Mouse (Mus musculus): ENCODE data around the gene Tcf7l2. TPM values are rescaled to one million over a fixed set of nuclear protein-coding genes. Genes with fewer than 3 reads are reported as not detected.
A peak's percentile ranks its signal among the peaks of the same experiment; 100 is the strongest.

Tcf7l2 gene
- total RNA-seq, 1 experiment: 3.0 TPM

GRCm38 (mm10) chr19:55784796-55785418, 43.3 kb downstream of the Tcf7l2 start:
- TF ChIP-seq ZNF384 (IDR thresholded peaks at IDR 0.05; ENCODE audit: low read depth, low read length) (no peak), CHD2 (IDR thresholded peaks at IDR 0.05; ENCODE audit: low read depth, low read length) (no peak), HCFC1 (IDR thresholded peaks at IDR 0.05; ENCODE audit: borderline replicate concordance, insufficient read depth, low read length) (no peak), ZC3H11A (IDR thresholded peaks at IDR 0.05; ENCODE audit: borderline replicate concordance, low read depth, low read length) (no peak)
- no peaks in the 10 kb centered on the region for H3K9me3 ChIP-seq (ENCODE audit: control insufficient read depth, insufficient read depth, low read depth, low read length)
- in situ Hi-C loops (cut with MboI; ENCODE audit: low sequenced_read_pairs in 2 of 2, unreplicated experiment in 2 of 2): no loop called here
- DNase-seq (ENCODE audit: low read depth, low spot score): no peak
- no peaks in the 10 kb centered on the region for H3K4me1 ChIP-seq (ENCODE audit: control insufficient read depth in 2 of 2, insufficient read depth in 2 of 2, low read length in 2 of 2, poor library complexity in 1 of 2)
- no peak overlapping the region for H3K27ac ChIP-seq (ENCODE audit: insufficient read depth, low read depth, low read length, poor library complexity, severe bottlenecking)
- no peak overlapping the region for H3K9ac ChIP-seq (ENCODE audit: insufficient read depth, low read depth, low read length, poor library complexity, severe bottlenecking)
- H3K4me3 ChIP-seq (ENCODE audit: insufficient read depth in 1 of 2, low read depth in 1 of 2, low read length in 2 of 2, poor library complexity in 1 of 2, severe bottlenecking in 1 of 2): 0 out of 4 replicates have a peak overlapping the region, but pooled peaks of 1 of the 2 experiments have one; percentile 20
- no peaks in the 10 kb centered on the region for H3K36me3 ChIP-seq (ENCODE audit: control insufficient read depth, insufficient read depth, low read length, poor library complexity, severe bottlenecking)

GRCm38 (mm10) chr19:55787420-55787819, 45.8 kb downstream of the Tcf7l2 start:
- Histone ChIP-seq H3K36me3 (ENCODE audit: control insufficient read depth, insufficient read depth, low read length, poor library complexity, severe bottlenecking) (no peaks in the 10 kb centered on the region), H3K9ac (ENCODE audit: insufficient read depth, low read depth, low read length, poor library complexity, severe bottlenecking) (no peak overlapping the region), H3K4me3 (ENCODE audit: insufficient read depth in 1 of 2, low read depth in 1 of 2, low read length in 2 of 2, poor library complexity in 1 of 2, severe bottlenecking in 1 of 2) (no peak overlapping the region), H3K4me1 (ENCODE audit: control insufficient read depth in 2 of 2, insufficient read depth in 2 of 2, low read length in 2 of 2, poor library complexity in 1 of 2) (peaks cover 0 to 2% of the 10 kb centered on the region in 2 experiments; a peak in 1 of 4 replicates), H3K9me3 (ENCODE audit: control insufficient read depth, insufficient read depth, low read depth, low read length) (no peaks in the 10 kb centered on the region), H3K27ac (ENCODE audit: insufficient read depth, low read depth, low read length, poor library complexity, severe bottlenecking) (no peak overlapping the region)
- TF ChIP-seq MAFK (IDR thresholded peaks at IDR 0.05; ENCODE audit: insufficient read depth, low read depth, low read length) (no peak), ZC3H11A (IDR thresholded peaks at IDR 0.05; ENCODE audit: borderline replicate concordance, low read depth, low read length) (no peak), HCFC1 (IDR thresholded peaks at IDR 0.05; ENCODE audit: borderline replicate concordance, insufficient read depth, low read length) (no peak), CHD2 (IDR thresholded peaks at IDR 0.05; ENCODE audit: low read depth, low read length) (no peak), ZNF384 (IDR thresholded peaks at IDR 0.05; ENCODE audit: low read depth, low read length) (no peak)
- in situ Hi-C loops (cut with MboI; ENCODE audit: low sequenced_read_pairs in 2 of 2, unreplicated experiment in 2 of 2): no loop called here
- no peak for DNase-seq (ENCODE audit: low read depth, low spot score)

- H3K27ac ChIP-seq (ENCODE audit: insufficient read depth, low read depth, low read length, poor library complexity, severe bottlenecking): no peak overlapping the region
- no peak overlapping the region for H3K4me3 ChIP-seq (ENCODE audit: insufficient read depth in 1 of 2, low read depth in 1 of 2, low read length in 2 of 2, poor library complexity in 1 of 2, severe bottlenecking in 1 of 2)
- no peaks in the 10 kb centered on the region for H3K9me3 ChIP-seq (ENCODE audit: control insufficient read depth, insufficient read depth, low read depth, low read length)
- H3K9ac ChIP-seq (ENCODE audit: insufficient read depth, low read depth, low read length, poor library complexity, severe bottlenecking): no peak overlapping the region
- no peak for TF ChIP-seq ZC3H11A (IDR thresholded peaks at IDR 0.05; ENCODE audit: borderline replicate concordance, low read depth, low read length)
- in situ Hi-C loops (cut with MboI; ENCODE audit: low sequenced_read_pairs in 2 of 2, unreplicated experiment in 2 of 2): no loop called here
- no peaks in the 10 kb centered on the region for H3K36me3 ChIP-seq (ENCODE audit: control insufficient read depth, insufficient read depth, low read length, poor library complexity, severe bottlenecking)
- no peak for DNase-seq (ENCODE audit: low read depth, low spot score)
- H3K4me1 ChIP-seq (ENCODE audit: control insufficient read depth in 2 of 2, insufficient read depth in 2 of 2, low read length in 2 of 2, poor library complexity in 1 of 2): peaks cover 0 to 2% of the 10 kb centered on the region in 2 experiments; a peak in 1 of 4 replicates
Measured at GRCm38 (mm10) chr19:55788285-55788904, 46.8 kb downstream of the Tcf7l2 start.

- in situ Hi-C loops (cut with MboI; ENCODE audit: low sequenced_read_pairs in 2 of 2, unreplicated experiment in 2 of 2): no loop called here
- Histone ChIP-seq H3K9me3 (ENCODE audit: control insufficient read depth, insufficient read depth, low read depth, low read length) (no peaks in the 10 kb centered on the region), H3K36me3 (ENCODE audit: control insufficient read depth, insufficient read depth, low read length, poor library complexity, severe bottlenecking) (no peaks in the 10 kb centered on the region), H3K4me3 (ENCODE audit: insufficient read depth in 1 of 2, low read depth in 1 of 2, low read length in 2 of 2, poor library complexity in 1 of 2, severe bottlenecking in 1 of 2) (no peak overlapping the region), H3K4me1 (ENCODE audit: control insufficient read depth in 2 of 2, insufficient read depth in 2 of 2, low read length in 2 of 2, poor library complexity in 1 of 2) (peaks cover 0 to 3% of the 10 kb centered on the region in 2 experiments; a peak in 2 of 4 replicates), H3K9ac (ENCODE audit: insufficient read depth, low read depth, low read length, poor library complexity, severe bottlenecking) (no peak overlapping the region), H3K27ac (ENCODE audit: insufficient read depth, low read depth, low read length, poor library complexity, severe bottlenecking) (no peak overlapping the region)
- TF ChIP-seq ZNF384 (IDR thresholded peaks at IDR 0.05; ENCODE audit: low read depth, low read length): no peak
- TF ChIP-seq HCFC1 (IDR thresholded peaks at IDR 0.05; ENCODE audit: borderline replicate concordance, insufficient read depth, low read length): no peak
- no peak for TF ChIP-seq ZC3H11A (IDR thresholded peaks at IDR 0.05; ENCODE audit: borderline replicate concordance, low read depth, low read length)
- no peak for TF ChIP-seq MAFK (IDR thresholded peaks at IDR 0.05; ENCODE audit: insufficient read depth, low read depth, low read length)
- TF ChIP-seq CHD2 (IDR thresholded peaks at IDR 0.05; ENCODE audit: low read depth, low read length): no peak
- no peak for DNase-seq (ENCODE audit: low read depth, low spot score)
Measured at GRCm38 (mm10) chr19:55788905-55789295, 47.3 kb downstream of the Tcf7l2 start.

Measured in ES-E14 (cell line).